Mouse (Mus musculus) erythroblast, adult 5-6 weeks (primary cell): ENCODE measurements around the gene Srgap3. TPM values are rescaled to one million over a fixed set of nuclear protein-coding genes. Genes with fewer than 3 reads are reported as not detected.
"Not testable (repeated sequence)": the region's sequence is repeated elsewhere in the genome, so short reads cannot be mapped to it uniquely, and the experiment has no call there.

ENCODE experiments used
- ATAC-seq: replicated peaks from 2 replicates; pipeline ENCODE4 v1.8.0; 2016; ENCODE audit warnings: moderate number of reproducible peaks, mild to moderate bottlenecking, moderate TSS enrichment, inconsistent platforms; ENCODE audit not compliant: poor library complexity, low FRiP score, severe bottlenecking
- total RNA-seq, 2 experiments: library from RNA; stranded (forward) in 1 of 2; stranded (reverse) in 1 of 2; fragments of 150-400 nt in 1 of 2; fragments of 200-764, 138-1000 nt in 1 of 2; gene quantifications; 2 replicates each; pipeline versions ENCODE4 v1.2.3 to v1.2.4; 2015 to 2017; ENCODE audit warnings: low replicate concordance in 2 of 2

Gene Srgap3
- total RNA-seq, 2 experiments from 2014 or later: 0.09 TPM; not detected in 1

DNA sequence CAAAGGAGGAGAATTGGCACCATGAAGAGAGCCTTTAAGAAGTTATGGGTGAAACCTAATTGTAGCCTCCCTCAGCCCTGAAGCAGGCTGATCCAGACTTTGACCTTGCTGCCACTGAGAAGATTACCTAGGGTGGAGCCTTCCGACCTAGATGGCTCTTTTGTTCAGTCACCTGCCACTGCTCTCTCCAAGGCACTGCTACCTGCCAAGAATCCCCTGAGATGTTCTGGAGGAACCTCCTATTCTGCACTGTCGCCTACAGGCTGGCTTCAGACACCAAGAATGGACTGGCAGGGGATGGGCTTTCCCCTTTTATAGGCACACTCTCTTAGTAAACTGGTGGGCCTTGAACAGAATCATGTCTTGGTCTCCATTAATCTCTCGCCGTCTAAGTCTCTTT, 244.8 kb downstream of the Srgap3 start:
- ATAC-seq: not testable (repeated sequence)

GRCm38 (mm10) chr6:112700392-112700791, 246.7 kb downstream of the Srgap3 start:
- no peak for ATAC-seq

DNA sequence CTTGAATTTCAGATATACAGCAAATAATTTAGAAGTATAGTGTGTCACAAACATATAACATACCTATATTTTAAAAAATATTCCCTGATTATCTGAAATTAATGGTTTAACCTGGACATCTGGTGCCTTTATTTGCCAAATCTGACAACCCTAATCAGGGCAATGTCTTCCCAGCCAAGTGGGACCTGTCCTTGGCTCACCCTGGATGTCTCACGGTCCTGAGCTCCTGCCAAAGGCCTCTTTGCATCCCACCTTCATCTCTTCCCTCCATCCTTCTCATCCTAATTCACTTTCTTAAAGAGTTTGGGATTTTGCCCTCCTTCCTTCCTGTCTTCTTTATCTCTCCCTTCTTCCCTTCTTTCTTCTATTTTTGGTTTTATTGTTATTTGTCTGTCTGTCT, 248.0 kb downstream of the Srgap3 start:
- no peak for ATAC-seq

DNA sequence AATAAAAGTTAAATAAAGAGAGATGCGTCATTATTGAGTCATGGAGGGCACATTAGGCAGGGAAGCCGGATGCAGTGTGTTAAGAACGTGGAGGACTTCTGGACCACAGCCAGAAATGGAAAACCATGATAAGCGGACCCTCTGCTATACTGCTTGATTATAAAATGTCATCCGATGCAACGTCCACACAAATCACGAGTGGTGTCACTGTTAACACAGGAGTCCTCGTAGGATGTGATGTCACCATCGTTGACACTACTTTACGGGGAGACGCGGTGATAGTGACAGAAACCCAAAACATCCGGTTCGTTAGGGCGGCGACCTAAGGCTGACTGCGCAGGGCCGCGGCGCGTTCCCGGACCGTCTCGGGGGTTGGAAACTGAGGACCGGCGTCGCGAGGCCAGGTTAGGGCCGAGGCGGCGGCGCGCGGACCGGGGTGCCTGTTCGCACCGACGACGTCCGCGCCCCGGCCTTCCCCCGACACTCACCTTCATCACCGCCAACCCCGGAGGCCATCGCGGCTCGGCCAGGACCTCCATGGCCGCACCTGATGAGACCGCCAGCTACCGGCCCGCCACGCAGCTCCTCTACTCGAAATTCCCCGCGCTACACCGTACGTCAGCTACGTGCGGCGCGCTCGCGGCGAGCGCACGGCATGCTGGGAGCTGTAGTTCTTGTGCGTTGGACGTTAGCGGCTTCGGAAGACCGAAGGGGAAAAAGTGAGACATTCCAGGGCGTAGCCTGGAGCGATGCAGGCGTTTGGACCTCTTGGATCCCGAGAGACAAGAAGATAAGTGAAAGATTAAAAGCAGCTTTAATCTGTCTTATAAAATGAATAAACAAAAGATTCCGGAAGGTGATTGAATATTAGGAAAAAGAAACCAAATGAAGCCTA, 250.8 kb downstream of the Srgap3 start, which contains the start of gene Rad18:
Rad18 (minus strand) TSS at position 631 of the 895 bp plus-strand sequence.
- peak; percentile 93 for ATAC-seq

GRCm38 (mm10) chr6:112694492-112694891, 252.6 kb downstream of the Srgap3 start:
- no peak for ATAC-seq

- ATAC-seq: no peak
These were observed 255.5 kb downstream of the Srgap3 start for GRCm38 (mm10) chr6:112691523-112691922.

DNA sequence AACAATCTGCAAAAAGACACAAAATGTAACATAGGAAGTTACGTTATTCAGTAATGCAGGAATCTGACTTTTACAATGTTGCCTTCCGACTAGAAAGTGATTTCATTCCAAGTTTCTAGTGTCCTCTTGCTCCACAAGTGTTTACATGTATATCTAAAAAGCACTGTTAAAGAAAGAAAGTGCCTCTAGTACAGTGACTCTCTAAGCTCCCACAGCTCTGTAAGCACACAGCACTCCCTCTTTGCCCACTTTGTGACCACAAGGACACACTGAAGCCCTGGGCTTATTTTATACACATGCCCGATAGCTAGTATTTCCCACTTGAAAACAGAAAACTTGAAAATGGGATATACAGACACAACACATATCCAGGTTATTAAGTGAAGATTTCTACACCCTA, 259.0 kb downstream of the Srgap3 start:
- ATAC-seq: no peak

- no peak for ATAC-seq
These were observed 260.6 kb downstream of the Srgap3 start for GRCm38 (mm10) chr6:112686485-112686884.

GRCm38 (mm10) chr6:112684065-112684464, 263.0 kb downstream of the Srgap3 start:
- peak; percentile 96 for ATAC-seq

Other genes starting within 250 kb of the Srgap3 start
- 18.0 and 27.7 TPM in 2 replicates for gene Thumpd3, start 99.0 kb upstream of the Srgap3 start, total RNA-seq (2015; ENCODE audit: low replicate concordance)
- gene Thumpd3, start 99.0 kb upstream of the Srgap3 start, total RNA-seq (2017; ENCODE audit: low replicate concordance): 16.3 and 19.6 TPM in 2 replicates
- 34.4 and 36.6 TPM in 2 replicates for gene Setd5, start 130.1 kb upstream of the Srgap3 start, total RNA-seq (2015; ENCODE audit: low replicate concordance)
- gene Setd5, start 130.1 kb upstream of the Srgap3 start, total RNA-seq (2017; ENCODE audit: low replicate concordance): 29.4 TPM in 2 replicates
- not detected in 2 replicates for gene Lhfpl4, start 248.1 kb upstream of the Srgap3 start, total RNA-seq (2015; ENCODE audit: low replicate concordance)
- not detected in 2 replicates for gene Lhfpl4, start 248.1 kb upstream of the Srgap3 start, total RNA-seq (2017; ENCODE audit: low replicate concordance)